9 mouse cellular contexts compared by ENCODE assay signal in the genomic region with DNA sequence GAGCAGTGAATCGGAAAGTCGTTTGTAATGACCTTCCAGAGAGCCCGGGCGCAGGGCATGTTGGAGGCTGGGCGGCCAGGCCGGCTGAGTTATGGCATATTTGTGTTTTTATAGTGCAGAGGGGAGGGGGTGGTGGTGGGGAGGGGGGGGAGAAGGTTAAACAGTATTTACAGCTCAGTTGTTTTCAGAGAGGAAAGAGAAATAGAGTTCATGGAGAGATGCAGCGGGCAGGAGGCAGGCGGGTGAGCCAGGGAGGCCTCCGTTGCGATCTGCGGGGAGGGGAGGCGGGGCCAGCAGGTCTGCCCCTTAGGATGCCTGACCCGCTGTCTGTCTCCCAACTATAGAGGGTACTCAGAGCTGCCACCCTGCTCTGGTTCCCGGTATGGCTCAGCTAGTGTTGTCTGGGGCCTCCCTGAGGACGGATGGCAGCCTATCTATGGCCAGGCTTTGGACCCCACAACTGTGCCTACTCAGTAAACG.
DNase-seq lines count a peak whose midpoint lies in the region; ATAC-seq and TF ChIP-seq lines count a peak whose summit lies in the region.
"Had no signal": no experiment of that assay in that cellular context is flagged by ENCODE, and none has a peak within 500 bp of the region (broad histone marks: within the 10 kb centered on the region; RNA-seq: fewer than 3 reads in every experiment).

No protein-coding gene starts in this region.

- no peak for TF ChIP-seq CTCF in gastrocnemius, adult 2 months (IDR thresholded peaks at IDR 0.05)

- H3K36me3 ChIP-seq in heart, embryonic 11.5 days (ENCODE audit: control insufficient read depth, insufficient read depth, low read length) = no peaks in the 10 kb centered on the region
- H3K36me3 ChIP-seq in embryonic facial prominence, embryonic 12.5 days = no peaks in the 10 kb centered on the region
- H3K36me3 ChIP-seq in midbrain, embryonic 12.5 days = no peaks in the 10 kb centered on the region

- H3K9me3 ChIP-seq in heart, embryonic 11.5 days (replicated peaks; ENCODE audit: control insufficient read depth, low read length) = no peaks in the 10 kb centered on the region
- no peaks in the 10 kb centered on the region for H3K9me3 ChIP-seq in embryonic facial prominence, embryonic 12.5 days
- no peaks in the 10 kb centered on the region for H3K9me3 ChIP-seq in midbrain, embryonic 12.5 days

- no peaks in the 10 kb centered on the region for H3K27me3 ChIP-seq in heart, embryonic 11.5 days (ENCODE audit: control insufficient read depth, insufficient read depth, low read length)
- H3K27me3 ChIP-seq in embryonic facial prominence, embryonic 12.5 days = peaks cover 88% of the 10 kb centered on the region
- H3K27me3 ChIP-seq in midbrain, embryonic 12.5 days = peaks cover 98% of the 10 kb centered on the region

- H3K4me3 ChIP-seq in heart, embryonic 11.5 days (ENCODE audit: low read depth, low read length) = 0 out of 2 replicates have a peak overlapping the region, but pooled peaks have one; percentile 8
- H3K4me3 ChIP-seq in embryonic facial prominence, embryonic 12.5 days = 0 out of 2 replicates have a peak overlapping the region, but pooled peaks have one; percentile 8
- peak overlapping the region; percentile 18 for H3K4me3 ChIP-seq in midbrain, embryonic 12.5 days
- H3K4me3 ChIP-seq in gastrocnemius, adult 2 months = no peak overlapping the region

- 14% methylated on average over 16 of the region's 16 CpGs for WGBS in heart, embryonic 11.5 days (ENCODE audit: insufficient replicate concordance)
- 9% methylated on average over 15 of the region's 16 CpGs for WGBS in embryonic facial prominence, embryonic 12.5 days
- 10% methylated on average over 16 of the region's 16 CpGs for WGBS in midbrain, embryonic 12.5 days

- intact Hi-C loops in gastrocnemius, adult 2 months (cut with DNase I) = no loop called here

- H3K27ac ChIP-seq in heart, embryonic 11.5 days (ENCODE audit: low read depth, low read length) = peak overlapping the region; percentile 68; the same call in 1 of the 2 replicates
- no peak overlapping the region for H3K27ac ChIP-seq in embryonic facial prominence, embryonic 12.5 days
- H3K27ac ChIP-seq in midbrain, embryonic 12.5 days (replicated peaks) = peak overlapping the region; percentile 44
- H3K27ac ChIP-seq in gastrocnemius, adult 2 months = no peak overlapping the region

- peak overlapping the region; percentile 45 for H3K4me2 ChIP-seq in heart, embryonic 11.5 days
- H3K4me2 ChIP-seq in embryonic facial prominence, embryonic 12.5 days (replicated peaks) = peak overlapping the region; percentile 35
- H3K4me2 ChIP-seq in midbrain, embryonic 12.5 days (replicated peaks) = peak overlapping the region; percentile 43

- peak; percentile 50; the same call in 1 of the 2 replicates for ATAC-seq in heart, embryonic 11.5 days (replicated peaks; ENCODE audit: insufficient number of reproducible peaks, low FRiP score, low TSS enrichment)
- no peak for ATAC-seq in embryonic facial prominence, embryonic 12.5 days (ENCODE audit: insufficient number of reproducible peaks, insufficient read depth, low FRiP score, low TSS enrichment)
- ATAC-seq in midbrain, embryonic 12.5 days (ENCODE audit: low FRiP score, low read depth) = peak; percentile 34; the same call in 1 of the 2 replicates

- H3K9ac ChIP-seq in heart, embryonic 11.5 days (ENCODE audit: low read depth, low read length) = peak overlapping the region; percentile 58
- H3K9ac ChIP-seq in embryonic facial prominence, embryonic 12.5 days = no peak overlapping the region
- peak overlapping the region; percentile 17; the same call in 1 of the 2 replicates for H3K9ac ChIP-seq in midbrain, embryonic 12.5 days (replicated peaks)

- no peak for DNase-seq in heart, adult 18-20 months
- DNase-seq in kidney, adult 11 months = peak; percentile 55
- no peak for DNase-seq in T-cell, adult 2 months (ENCODE audit: low spot score)
- DNase-seq in gastrocnemius, adult 2 months = no peak
- DNase-seq in urinary bladder, adult 18-20 months (ENCODE audit: low spot score in 2 of 2) = no peak
- DNase-seq: gastrocnemius, postnatal 10 days had no signal

- H3K4me1 ChIP-seq in heart, embryonic 11.5 days (ENCODE audit: control insufficient read depth, insufficient read depth, low read length) = peaks cover 84% of the 10 kb centered on the region
- H3K4me1 ChIP-seq in embryonic facial prominence, embryonic 12.5 days = peaks cover 45% of the 10 kb centered on the region
- H3K4me1 ChIP-seq in midbrain, embryonic 12.5 days = peaks cover 66% of the 10 kb centered on the region

Comparison
In these comparisons a context has a peak if more than half of its experiments do, and no peak if none do; other contexts are left out.
1. H3K27ac ChIP-seq: peak in heart, embryonic 11.5 days (single experiment) and midbrain, embryonic 12.5 days (single experiment); none in embryonic facial prominence, embryonic 12.5 days (single experiment) and gastrocnemius, adult 2 months (single experiment).
2. Peak in every context shown above with its lines, with median percentiles within 50 percentile points of each other: H3K4me2 ChIP-seq.